Mouse (Mus musculus) hindbrain, embryonic 16.5 days (tissue): ENCODE results near the gene Gadd45g. TPM values are rescaled to one million over a fixed set of nuclear protein-coding genes. Genes with fewer than 3 reads are reported as not detected.
"Not testable (repeated sequence)": the region's sequence is repeated elsewhere in the genome, so short reads cannot be mapped to it uniquely, and the experiment has no call there.

ENCODE experiments used
- ATAC-seq: fragments of 200-750 bp; cut with Nextera tagmentation; 2 replicates; pipeline ENCODE4 v1.8.0; 2017; ENCODE audit warnings: moderate TSS enrichment, moderate library complexity
- H3K27ac ChIP-seq: fragments of 300-500 bp; sonication (generic); 2 replicates; pipeline ENCODE4 v1.5.1; 2014; ENCODE audit warnings: low read depth, mild to moderate bottlenecking, control low read depth, low read length, moderate library complexity
- H3K27me3 ChIP-seq: fragments of 300-500 bp; sonication (generic); replicated peaks from 2 replicates; pipeline ENCODE4 v1.6.1; 2014; ENCODE audit warnings: low read length; ENCODE audit not compliant: control insufficient read depth, insufficient read depth
- H3K36me3 ChIP-seq: fragments of 300-500 bp; sonication (generic); 2 replicates; pipeline ENCODE4 v1.6.1; 2014; ENCODE audit warnings: mild to moderate bottlenecking, low read length, moderate library complexity, mixed read lengths; ENCODE audit not compliant: control insufficient read depth, insufficient read depth
- H3K4me1 ChIP-seq: fragments of 300-500 bp; sonication (generic); 2 replicates; pipeline ENCODE4 v1.6.1; 2014; ENCODE audit warnings: low read depth, low read length; ENCODE audit not compliant: control insufficient read depth, insufficient read depth
- H3K4me2 ChIP-seq: fragments of 300-500 bp; sonication (generic); 2 replicates; pipeline ENCODE4 v1.6.1; 2014; ENCODE audit warnings: mild to moderate bottlenecking, low read length, control low read depth, moderate library complexity
- H3K4me3 ChIP-seq: fragments of 300-500 bp; sonication (generic); 2 replicates; pipeline ENCODE4 v1.5.1; 2014; ENCODE audit warnings: mild to moderate bottlenecking, low read length, control low read depth, moderate library complexity
- H3K9ac ChIP-seq: fragments of 300-500 bp; sonication (generic); 2 replicates; pipeline ENCODE4 v1.6.1; 2014; ENCODE audit warnings: low read depth, mild to moderate bottlenecking, control low read depth, low read length, moderate library complexity
- H3K9me3 ChIP-seq: fragments of 300-500 bp; sonication (generic); 2 replicates; pipeline ENCODE4 v1.6.1; 2014; ENCODE audit warnings: mild to moderate bottlenecking, low read length, moderate library complexity; ENCODE audit not compliant: control insufficient read depth
- WGBS: fragments of 180-500 bp; shearing (Covaris S2); extraction: QIAGEN DNeasy Blood & Tissue Kit; methylation state at CpG from one replicate; pipeline ENCODE4 v1.1.7; 2014; 5-methylcytosine and 5-hydroxymethylcytosine counted together
- polyA plus RNA-seq: library from polyadenylated mRNA; unstranded; fragments of >200 nt; fragmentation: Nextera tagmentation; extraction: Ambion mirVana; gene quantifications from 2 replicates; pipeline ENCODE4 v1.2.1, GENCODE M21; 2015

The Gadd45g gene
- polyA plus RNA-seq, 1 experiment from 2014 or later, result 46.4 TPM

- Histone ChIP-seq H3K9ac (no peak overlapping the region), H3K27ac (no peak overlapping the region), H3K27me3 (no peaks in the 10 kb centered on the region), H3K4me2 (no peak overlapping the region), H3K4me1 (no peaks in the 10 kb centered on the region; the same call in 1 of the 2 replicates), H3K9me3 (no peaks in the 10 kb centered on the region), H3K36me3 (no peaks in the 10 kb centered on the region), H3K4me3 (no peak overlapping the region)
- WGBS, result 30% methylated on average over 10 of the region's 10 CpGs
- 0 out of 2 replicates have a peak, but pooled peaks have one; percentile 28 for ATAC-seq
These were observed 15.6 kb upstream of the Gadd45g start for GRCm38 (mm10) chr13:51830744-51831450.

- no peak for ATAC-seq
- H3K9ac ChIP-seq, result no peak overlapping the region
- no peak overlapping the region for H3K4me3 ChIP-seq
- WGBS, result 93% methylated on average over 6 of the region's 6 CpGs
- no peaks in the 10 kb centered on the region; the same call in 1 of the 2 replicates for H3K4me1 ChIP-seq
- H3K27me3 ChIP-seq, result peaks cover 4% of the 10 kb centered on the region; the same call in 1 of the 2 replicates
- H3K9me3 ChIP-seq, result no peaks in the 10 kb centered on the region
- H3K27ac ChIP-seq, result no peak overlapping the region
- H3K4me2 ChIP-seq, result no peak overlapping the region
- H3K36me3 ChIP-seq, result no peaks in the 10 kb centered on the region
These were observed 14.0 kb upstream of the Gadd45g start for GRCm38 (mm10) chr13:51832491-51832890.

DNA sequence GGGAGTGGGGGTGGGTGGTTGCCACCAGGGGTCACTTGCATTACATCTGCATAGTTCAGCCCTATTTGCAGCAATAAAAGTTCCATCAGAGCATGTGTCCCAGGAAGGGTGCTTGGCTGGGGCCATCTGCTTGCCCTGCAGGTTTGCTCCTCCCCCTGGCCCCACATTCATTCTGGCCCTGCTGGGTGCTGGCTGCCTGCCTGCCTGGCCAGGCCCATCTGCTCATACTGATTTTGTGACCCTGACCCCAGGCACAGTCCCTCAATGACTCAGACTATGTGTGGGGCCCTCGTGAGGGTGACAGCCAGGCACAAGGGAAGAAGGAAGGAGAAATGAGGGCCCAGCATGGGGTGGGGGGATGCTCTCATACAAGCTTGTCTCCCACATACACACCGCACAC is 12.9 kb upstream of the Gadd45g start:
- Histone ChIP-seq H3K27ac (no peak overlapping the region), H3K4me1 (no peaks in the 10 kb centered on the region; the same call in 1 of the 2 replicates), H3K36me3 (no peaks in the 10 kb centered on the region), H3K9me3 (no peaks in the 10 kb centered on the region), H3K4me2 (no peak overlapping the region), H3K9ac (no peak overlapping the region), H3K4me3 (no peak overlapping the region), H3K27me3 (peaks cover 11% of the 10 kb centered on the region)
- WGBS, result 42% methylated on average over 2 of the region's 2 CpGs
- ATAC-seq, result peak; percentile 62

DNA sequence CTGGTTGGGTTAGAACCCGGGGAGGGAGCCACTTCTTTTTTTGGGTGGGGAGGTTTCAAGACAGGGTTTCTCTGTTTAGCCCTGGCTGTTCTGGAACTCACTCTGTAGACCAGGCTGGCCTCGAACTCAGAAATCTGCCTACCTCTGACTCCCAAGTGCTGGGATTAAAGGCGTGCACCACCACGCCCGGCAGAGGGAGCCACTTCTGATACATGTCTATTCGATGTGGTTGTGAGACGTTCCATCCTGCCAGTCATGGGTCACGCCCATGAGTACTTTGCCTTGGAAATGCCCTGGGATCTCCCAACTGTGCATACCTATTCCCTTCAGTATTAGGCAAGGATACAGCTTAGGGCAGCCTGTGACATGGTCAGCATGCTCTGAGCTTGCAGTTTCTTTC is 12.5 kb upstream of the Gadd45g start:
- WGBS, result 66% methylated on average over 8 of the region's 8 CpGs
- not testable (repeated sequence) for H3K27ac ChIP-seq, H3K4me1 ChIP-seq, ATAC-seq, H3K4me2 ChIP-seq, H3K36me3 ChIP-seq, H3K4me3 ChIP-seq, H3K9me3 ChIP-seq, H3K9ac ChIP-seq
- peaks cover 14% of the 10 kb centered on the region for H3K27me3 ChIP-seq

- Histone ChIP-seq H3K27me3 (peaks cover 15% of the 10 kb centered on the region), H3K9me3 (no peaks in the 10 kb centered on the region), H3K27ac (no peak overlapping the region), H3K36me3 (no peaks in the 10 kb centered on the region), H3K4me2 (no peak overlapping the region), H3K4me1 (no peaks in the 10 kb centered on the region; the same call in 1 of the 2 replicates), H3K4me3 (no peak overlapping the region), H3K9ac (no peak overlapping the region)
- no peak for ATAC-seq
- WGBS, result 81% methylated on average over 2 of the region's 2 CpGs
These were observed 12.0 kb upstream of the Gadd45g start for GRCm38 (mm10) chr13:51834520-51834919.

DNA sequence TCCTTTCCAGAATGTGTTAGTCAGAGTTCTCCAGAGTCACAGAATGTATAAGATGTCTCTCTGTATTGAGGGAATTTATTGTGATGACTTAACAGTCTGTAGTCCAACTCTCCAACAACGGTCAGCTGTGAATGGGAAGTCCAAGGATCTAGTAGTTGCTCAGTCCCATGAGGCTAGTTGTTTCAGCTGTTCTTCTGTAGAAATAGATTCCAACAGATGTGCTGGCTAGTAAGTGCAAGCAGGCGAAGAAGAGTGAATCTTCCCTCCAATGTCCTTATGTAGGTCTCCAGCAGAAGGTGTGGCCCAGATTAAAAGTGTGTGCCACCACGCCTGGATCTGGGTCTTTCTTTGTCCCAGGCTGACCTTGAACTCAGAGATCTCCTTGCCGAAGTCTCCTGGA is 11.3 kb upstream of the Gadd45g start:
- not testable (repeated sequence) for ATAC-seq, H3K9me3 ChIP-seq, H3K9ac ChIP-seq, H3K4me2 ChIP-seq, H3K4me3 ChIP-seq, H3K36me3 ChIP-seq, H3K4me1 ChIP-seq, H3K27ac ChIP-seq
- peaks cover 18% of the 10 kb centered on the region for H3K27me3 ChIP-seq
- 84% methylated on average over 4 of the region's 4 CpGs for WGBS

GRCm38 (mm10) chr13:51837402-51837801 is 9.1 kb upstream of the Gadd45g start:
- H3K4me1 ChIP-seq, result peaks cover 6% of the 10 kb centered on the region; the same call in 1 of the 2 replicates
- no peak overlapping the region for H3K4me2 ChIP-seq
- H3K4me3 ChIP-seq, result no peak overlapping the region
- no peaks in the 10 kb centered on the region for H3K36me3 ChIP-seq
- H3K9me3 ChIP-seq, result no peaks in the 10 kb centered on the region
- no peak overlapping the region for H3K27ac ChIP-seq
- no peak overlapping the region for H3K9ac ChIP-seq
- WGBS, result 58% methylated on average over 5 of the region's 5 CpGs
- ATAC-seq, result no peak
- H3K27me3 ChIP-seq, result peaks cover 22% of the 10 kb centered on the region

DNA sequence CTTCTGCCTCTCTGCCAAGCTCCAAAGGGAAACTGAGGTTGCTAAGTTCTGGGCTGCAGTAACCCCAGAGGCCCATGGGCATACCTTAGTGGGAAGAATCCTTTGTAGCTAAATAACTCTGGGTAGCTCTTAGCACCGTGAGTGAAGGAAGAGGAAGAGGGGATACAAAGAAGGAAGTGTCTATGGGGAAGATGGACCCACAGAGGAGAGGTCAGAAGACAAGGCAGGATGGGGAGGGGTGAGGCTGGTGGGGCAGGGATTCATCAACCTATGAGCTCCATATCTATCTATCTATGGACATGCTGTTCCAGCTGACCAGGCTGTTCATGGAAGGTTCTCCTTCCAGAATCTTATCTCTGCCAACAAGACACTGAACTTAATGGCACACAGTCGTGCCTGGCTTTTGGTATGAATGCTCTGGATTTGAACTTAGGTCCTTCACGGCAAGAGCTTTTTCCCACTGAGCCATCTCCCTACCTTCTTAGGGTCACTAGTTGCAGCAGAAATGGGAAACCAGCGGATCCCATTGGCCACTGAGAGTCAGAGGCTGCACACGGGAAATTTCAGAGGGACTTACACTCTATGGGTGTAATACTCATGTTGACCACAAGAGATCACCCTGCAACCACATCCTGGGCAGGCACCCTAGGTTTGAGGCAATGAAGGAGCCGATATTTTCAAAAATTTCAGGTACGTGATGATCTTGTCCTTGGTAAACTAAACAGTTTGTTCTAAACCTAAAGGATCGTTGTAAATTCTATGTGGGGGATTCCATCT is 7.0 kb upstream of the Gadd45g start:
- no peak overlapping the region for H3K4me2 ChIP-seq
- peaks cover 10% of the 10 kb centered on the region; the same call in 1 of the 2 replicates for H3K4me1 ChIP-seq
- H3K27me3 ChIP-seq, result peaks cover 27% of the 10 kb centered on the region
- WGBS, result 26% methylated on average over 8 of the region's 8 CpGs
- no peak overlapping the region for H3K9ac ChIP-seq
- no peaks in the 10 kb centered on the region for H3K9me3 ChIP-seq
- H3K27ac ChIP-seq, result no peak overlapping the region
- no peak overlapping the region for H3K4me3 ChIP-seq
- H3K36me3 ChIP-seq, result no peaks in the 10 kb centered on the region
- ATAC-seq, result 0 out of 2 replicates have a peak, but pooled peaks have one; percentile 57

GRCm38 (mm10) chr13:51840702-51841101 is 5.8 kb upstream of the Gadd45g start:
- no peak for ATAC-seq
- Histone ChIP-seq H3K4me1 (peaks cover 10% of the 10 kb centered on the region; the same call in 1 of the 2 replicates), H3K27me3 (peaks cover 27% of the 10 kb centered on the region), H3K4me3 (no peak overlapping the region), H3K4me2 (no peak overlapping the region), H3K9me3 (no peaks in the 10 kb centered on the region), H3K9ac (no peak overlapping the region), H3K27ac (no peak overlapping the region), H3K36me3 (no peaks in the 10 kb centered on the region)
- 46% methylated on average over 6 of the region's 6 CpGs for WGBS
